Mouse (Mus musculus): ENCODE measurements around the gene Ptgir. TPM values are rescaled to one million over a fixed set of nuclear protein-coding genes. Genes with fewer than 3 reads are reported as not detected.

The Ptgir gene
- polyA plus RNA-seq (2014; fragmentation: Illumina TruSeq; extraction: RNeasy Lipid Tissue Mini Kit (QIAGEN cat#74804); ENCODE audit: low read depth, low replicate concordance), result 2.4 TPM

DNA sequence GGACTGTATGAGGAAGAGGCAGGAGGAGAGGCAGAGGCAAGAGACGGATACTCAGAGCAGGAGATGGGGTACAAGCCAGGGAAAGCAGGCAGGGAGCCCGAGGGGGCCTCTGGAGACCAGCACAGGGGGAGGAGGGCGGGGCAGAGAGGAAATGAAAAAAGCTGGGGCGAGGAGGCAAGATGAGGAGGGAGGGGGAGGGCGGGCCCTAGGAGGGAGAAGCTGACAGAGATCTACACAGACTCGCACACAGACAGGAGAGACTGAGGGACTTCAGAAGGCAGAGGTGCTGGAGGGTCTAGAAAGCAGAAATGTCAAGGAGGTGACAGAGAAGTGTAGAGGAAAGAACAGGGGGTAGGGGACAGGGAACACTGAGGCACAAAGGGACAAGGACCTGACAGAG is at the start of gene Ptgir:
Gene Ptgir (plus strand): TSS at position 210 of the 400 bp plus-strand sequence.

GRCm38 (mm10) chr7:16875310-16875325 is 31.2 kb upstream of the Ptgir start, which contains the start of gene Dact3:
TSS of gene Dact3 (plus strand) at chr7:16875317.

DNA sequence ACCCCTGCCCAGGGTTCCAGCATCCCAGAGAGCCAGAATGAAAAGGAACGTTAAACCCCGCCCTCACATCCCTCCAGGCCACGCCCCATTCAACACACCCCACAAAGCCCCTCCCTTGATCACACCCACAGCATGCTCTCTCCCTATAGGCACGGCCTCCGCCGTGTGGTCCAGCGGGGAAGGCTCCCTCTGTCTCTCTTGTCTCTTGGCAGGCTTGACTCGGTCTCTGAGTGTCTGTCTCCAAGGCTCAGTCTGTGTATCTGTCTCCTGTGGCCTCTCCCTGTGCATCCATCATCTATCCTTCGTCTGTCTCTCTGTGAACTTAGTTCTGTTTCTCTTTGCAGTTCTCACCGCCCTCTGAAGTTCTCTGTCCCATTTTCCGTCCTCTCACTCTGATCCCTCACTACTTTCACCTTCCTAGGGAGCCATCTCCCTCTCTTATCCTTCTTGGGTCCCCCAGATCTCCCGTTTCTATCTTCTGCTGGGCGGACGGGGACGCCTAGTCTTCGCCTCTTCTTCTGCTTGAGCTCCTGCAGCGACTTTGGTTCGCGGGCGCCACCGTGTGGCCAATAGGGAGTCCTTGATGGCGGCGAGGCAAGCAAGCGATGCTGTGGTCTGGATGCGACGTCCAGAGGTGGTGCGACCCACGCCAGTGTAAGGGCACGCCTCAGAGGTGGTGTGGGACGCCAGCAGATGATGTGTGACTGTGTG is 14.5 kb upstream of the Ptgir start, which contains the start of gene Gng8:
Gene Gng8 (plus strand): TSS at position 146 of the 711 bp plus-strand sequence.

GRCm38 (mm10) chr7:16924037-16924834 is 17.9 kb downstream of the Ptgir start, which contains the start of gene Calm3:
TSS of gene Calm3 (minus strand) at chr7:16924114.

DNA sequence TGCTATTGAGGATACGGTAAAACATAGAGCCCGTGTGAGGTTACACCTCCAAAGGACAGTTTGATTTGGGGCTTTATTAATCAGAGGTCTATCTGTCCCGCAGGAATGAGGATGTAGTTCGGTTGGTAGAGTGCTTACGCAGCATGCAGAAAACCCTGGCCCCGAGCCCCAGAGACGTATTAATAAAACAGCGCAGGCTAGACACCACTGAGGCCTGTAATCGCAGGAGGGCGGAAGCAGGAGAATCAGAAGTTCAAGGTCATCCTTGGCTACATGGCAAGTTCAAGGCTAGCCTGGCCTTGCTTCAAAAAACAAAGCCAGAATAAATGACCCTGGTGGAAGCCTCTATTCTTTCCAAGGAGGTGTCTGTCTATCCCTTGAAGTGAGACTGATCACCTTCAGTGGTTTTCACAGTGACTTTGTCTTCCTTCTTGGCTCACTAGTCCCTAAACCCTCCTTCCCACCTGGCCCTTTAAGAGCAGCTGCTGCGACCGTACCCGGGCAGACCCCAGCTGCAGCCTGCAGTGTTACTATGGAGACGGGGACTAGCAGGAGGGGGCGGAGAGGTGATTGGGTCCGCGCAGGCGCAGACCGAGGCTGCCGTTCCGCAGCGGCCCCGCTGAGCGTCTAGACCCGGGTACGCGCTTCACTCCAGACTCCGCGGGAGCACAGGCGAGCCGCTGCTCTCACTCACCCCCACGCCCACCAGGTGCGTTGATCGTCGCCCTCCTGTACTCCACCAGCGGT is 37.9 kb downstream of the Ptgir start, which contains the start of gene Pnmal2:
Gene Pnmal2 (plus strand): TSS at position 622 of the 747 bp plus-strand sequence.

GRCm38 (mm10) chr7:16959539-16960187 is 53.4 kb downstream of the Ptgir start, which contains the start of gene Pnmal1:
TSS of gene Pnmal1 (plus strand) at chr7:16959679.

Other genes starting within 250 kb of the Ptgir start
- gene Ceacam15, start 230.8 kb upstream of the Ptgir start, polyA plus RNA-seq (2014; fragmentation: Illumina TruSeq; extraction: RNeasy Lipid Tissue Mini Kit (QIAGEN cat#74804); ENCODE audit: low read depth, low replicate concordance), result not detected
- gene Ceacam9, start 184.6 kb upstream of the Ptgir start, polyA plus RNA-seq (2014; fragmentation: Illumina TruSeq; extraction: RNeasy Lipid Tissue Mini Kit (QIAGEN cat#74804); ENCODE audit: low read depth, low replicate concordance), result 0.30 TPM
- 156 TPM for gene Ap2s1, start 168.1 kb upstream of the Ptgir start, polyA plus RNA-seq (2014; fragmentation: Illumina TruSeq; extraction: RNeasy Lipid Tissue Mini Kit (QIAGEN cat#74804); ENCODE audit: low read depth, low replicate concordance)
- 638 TPM for gene Slc1a5, start 125.2 kb upstream of the Ptgir start, polyA plus RNA-seq (2014; fragmentation: Illumina TruSeq; extraction: RNeasy Lipid Tissue Mini Kit (QIAGEN cat#74804); ENCODE audit: low read depth, low replicate concordance)
- 61.2 TPM for gene Strn4, start 90.6 kb upstream of the Ptgir start, polyA plus RNA-seq (2014; fragmentation: Illumina TruSeq; extraction: RNeasy Lipid Tissue Mini Kit (QIAGEN cat#74804); ENCODE audit: low read depth, low replicate concordance)
- gene Fkrp, start 89.8 kb upstream of the Ptgir start, polyA plus RNA-seq (2014; fragmentation: Illumina TruSeq; extraction: RNeasy Lipid Tissue Mini Kit (QIAGEN cat#74804); ENCODE audit: low read depth, low replicate concordance), result 19.1 TPM
- 22.1 TPM for gene Prkd2, start 63.6 kb upstream of the Ptgir start, polyA plus RNA-seq (2014; fragmentation: Illumina TruSeq; extraction: RNeasy Lipid Tissue Mini Kit (QIAGEN cat#74804); ENCODE audit: low read depth, low replicate concordance)
- gene Dact3, start 31.2 kb upstream of the Ptgir start, polyA plus RNA-seq (2014; fragmentation: Illumina TruSeq; extraction: RNeasy Lipid Tissue Mini Kit (QIAGEN cat#74804); ENCODE audit: low read depth, low replicate concordance), result 5.9 TPM
- gene Gng8, start 14.7 kb upstream of the Ptgir start, polyA plus RNA-seq (2014; fragmentation: Illumina TruSeq; extraction: RNeasy Lipid Tissue Mini Kit (QIAGEN cat#74804); ENCODE audit: low read depth, low replicate concordance), result 4.3 TPM
- 128 TPM for gene Calm3, start 17.6 kb downstream of the Ptgir start, polyA plus RNA-seq (2014; fragmentation: Illumina TruSeq; extraction: RNeasy Lipid Tissue Mini Kit (QIAGEN cat#74804); ENCODE audit: low read depth, low replicate concordance)
- 3.2 TPM for gene Pnmal2, start 38.2 kb downstream of the Ptgir start, polyA plus RNA-seq (2014; fragmentation: Illumina TruSeq; extraction: RNeasy Lipid Tissue Mini Kit (QIAGEN cat#74804); ENCODE audit: low read depth, low replicate concordance)
- gene Pnmal1, start 53.2 kb downstream of the Ptgir start, polyA plus RNA-seq (2014; fragmentation: Illumina TruSeq; extraction: RNeasy Lipid Tissue Mini Kit (QIAGEN cat#74804); ENCODE audit: low read depth, low replicate concordance), result 0.19 TPM
- 0.16 TPM for gene Gm42372, start 76.6 kb downstream of the Ptgir start, polyA plus RNA-seq (2014; fragmentation: Illumina TruSeq; extraction: RNeasy Lipid Tissue Mini Kit (QIAGEN cat#74804); ENCODE audit: low read depth, low replicate concordance)
- gene Ccdc8, start 86.2 kb downstream of the Ptgir start, polyA plus RNA-seq (2014; fragmentation: Illumina TruSeq; extraction: RNeasy Lipid Tissue Mini Kit (QIAGEN cat#74804); ENCODE audit: low read depth, low replicate concordance), result 3.5 TPM
- gene Ppp5c, start 121.4 kb downstream of the Ptgir start, polyA plus RNA-seq (2014; fragmentation: Illumina TruSeq; extraction: RNeasy Lipid Tissue Mini Kit (QIAGEN cat#74804); ENCODE audit: low read depth, low replicate concordance), result 49.6 TPM
- gene Hif3a, start 155.9 kb downstream of the Ptgir start, polyA plus RNA-seq (2014; fragmentation: Illumina TruSeq; extraction: RNeasy Lipid Tissue Mini Kit (QIAGEN cat#74804); ENCODE audit: low read depth, low replicate concordance), result 3.4 TPM
- gene Psg16, start 167.6 kb downstream of the Ptgir start, polyA plus RNA-seq (2014; fragmentation: Illumina TruSeq; extraction: RNeasy Lipid Tissue Mini Kit (QIAGEN cat#74804); ENCODE audit: low read depth, low replicate concordance), result 0.20 TPM
- gene Ceacam3, start 243.8 kb downstream of the Ptgir start, polyA plus RNA-seq (2014; fragmentation: Illumina TruSeq; extraction: RNeasy Lipid Tissue Mini Kit (QIAGEN cat#74804); ENCODE audit: low read depth, low replicate concordance), result not detected

Measured in adipose tissue, adult 10 weeks (tissue).